Mouse (Mus musculus) MEL (cell line): ENCODE results near the gene Slc39a12.

Source experiments
- BHLHE40 ChIP-seq: IDR thresholded peaks from 2 replicates; pipeline ENCODE4 v1.6.1; 2012; ENCODE audit warnings: low read depth, mild to moderate bottlenecking, inconsistent platforms, low read length, improper control_type of control experiment, borderline replicate concordance
- CTCF ChIP-seq, 3 experiments: IDR thresholded peaks in 2 of 3; conservative IDR thresholded peaks in 1 of 3; 2 replicates each; pipeline ENCODE4 v1.5.1; 2011 to 2012; ENCODE audit warnings: low read length in 3 of 3, low read depth in 2 of 3, mild to moderate bottlenecking in 2 of 3, improper control_type of control experiment in 1 of 3, inconsistent platforms in 1 of 3, mixed read lengths in 1 of 3, moderate library complexity in 1 of 3; ENCODE audit not compliant: control insufficient read depth in 1 of 3, insufficient read depth in 1 of 3, poor library complexity in 1 of 3, severe bottlenecking in 1 of 3
- GATA1 ChIP-seq: IDR thresholded peaks from 2 replicates; pipeline ENCODE4 v1.6.1; 2011; ENCODE audit warnings: low read depth, low read length, improper control_type of control experiment
- JUND ChIP-seq: IDR thresholded peaks from 2 replicates; pipeline ENCODE4 v1.6.1; 2011; ENCODE audit warnings: low read depth, mild to moderate bottlenecking, improper control_type of control experiment, low read length
- MYB ChIP-seq: IDR thresholded peaks from 2 replicates; pipeline ENCODE4 v1.6.1; 2011; ENCODE audit warnings: mild to moderate bottlenecking, low read depth, low read length, improper control_type of control experiment
- MYC ChIP-seq: IDR thresholded peaks from 2 replicates; pipeline ENCODE4 v1.6.1; 2011; ENCODE audit warnings: low read depth, mild to moderate bottlenecking, low read length, improper control_type of control experiment, moderate library complexity
- POLR2A ChIP-seq, 2 experiments: IDR thresholded peaks; 2 replicates each; pipeline ENCODE4 v1.6.1; 2011 to 2012; ENCODE audit warnings: low read length in 2 of 2, mild to moderate bottlenecking in 2 of 2, control low read depth in 1 of 2, improper control_type of control experiment in 1 of 2, low read depth in 1 of 2, moderate library complexity in 1 of 2; ENCODE audit not compliant: control insufficient read depth in 1 of 2, insufficient read depth in 1 of 2, poor library complexity in 1 of 2
- RAD21 ChIP-seq: IDR thresholded peaks from 2 replicates; pipeline ENCODE4 v1.6.1; 2011; ENCODE audit warnings: mild to moderate bottlenecking, low read depth, low read length, improper control_type of control experiment
- TCF12 ChIP-seq: IDR thresholded peaks from 2 replicates; pipeline ENCODE4 v1.6.1; 2014; ENCODE audit warnings: low read depth, mild to moderate bottlenecking, inconsistent platforms, low read length, improper control_type of control experiment, moderate library complexity
- UBTF ChIP-seq: IDR thresholded peaks from 2 replicates; pipeline ENCODE4 v1.6.1; 2012; ENCODE audit warnings: low read depth, mild to moderate bottlenecking, inconsistent platforms, low read length, improper control_type of control experiment, moderate library complexity, borderline replicate concordance; ENCODE audit not compliant: insufficient read depth
- USF1 ChIP-seq: IDR thresholded peaks from 2 replicates; pipeline ENCODE4 v1.6.1; 2014; ENCODE audit warnings: low read depth, mild to moderate bottlenecking, inconsistent platforms, low read length, improper control_type of control experiment, moderate library complexity
- ZNF384 ChIP-seq: IDR thresholded peaks from 2 replicates; pipeline ENCODE4 v1.6.1; 2012; ENCODE audit warnings: low read depth, mild to moderate bottlenecking, inconsistent platforms, low read length, improper control_type of control experiment

GRCm38 (mm10) chr2:14388856-14389255, 740 bp downstream of the Slc39a12 start:
- TF ChIP-seq MYC (no peak), POLR2A (IDR thresholded peaks at IDR 0.05; ENCODE audit: control insufficient read depth in 1 of 2, insufficient read depth in 1 of 2, low read depth in 1 of 2, low read length in 2 of 2, poor library complexity in 1 of 2) (no peak), ZNF384 (no peak), JUND (no peak), CTCF (IDR thresholded peaks at IDR 0.05 in 2 of 3, conservative IDR thresholded peaks at IDR 0.05 in 1 of 3; ENCODE audit: control insufficient read depth in 1 of 3, insufficient read depth in 1 of 3, low read depth in 2 of 3, low read length in 3 of 3, poor library complexity in 1 of 3, severe bottlenecking in 1 of 3) (no peak), TCF12 (no peak), GATA1 (no peak), UBTF (no peak), RAD21 (no peak), MYB (no peak), BHLHE40 (no peak), USF1 (no peak)
